In genomic region chr17:13671732-13672131, GRCm38 (mm10) we compare ENCODE assay signal across 17 mouse cellular contexts.
DNase-seq lines count a peak whose midpoint lies in the region; ATAC-seq and TF ChIP-seq lines count a peak whose summit lies in the region.
"Had no signal": no experiment of that assay in that cellular context is flagged by ENCODE, and none has a peak within 500 bp of the region (broad histone marks: within the 10 kb centered on the region; RNA-seq: fewer than 3 reads in every experiment).

No protein-coding gene starts in this region.

- no peak overlapping the region for H3K27ac ChIP-seq in kidney, adult 2 months (ENCODE audit: insufficient read depth, low read depth, low read length)
- H3K27ac ChIP-seq in liver, embryonic 14.5 days, result no peak overlapping the region
- peak overlapping the region; percentile 53; the same call in 1 of the 2 replicates for H3K27ac ChIP-seq in stomach, postnatal 0 days (replicated peaks)
- H3K27ac ChIP-seq: hindbrain, embryonic 14.5 days; neural tube, embryonic 12.5 days had no signal

- ATAC-seq in liver, embryonic 14.5 days (ENCODE audit: insufficient read depth), result peak; percentile 31; the same call in 1 of the 2 replicates
- peak; percentile 69 for ATAC-seq in stomach, postnatal 0 days (ENCODE audit: low FRiP score, low TSS enrichment)
- no peak for ATAC-seq in erythroblast, adult 5-6 weeks (replicated peaks; ENCODE audit: low FRiP score, poor library complexity, severe bottlenecking)
- ATAC-seq in inflammation-experienced regulatory T-cells, adult 6 months, result no peak

- H3K4me2 ChIP-seq in liver, embryonic 14.5 days (ENCODE audit: low read depth), result no peak overlapping the region
- no peak overlapping the region for H3K4me2 ChIP-seq in stomach, postnatal 0 days (replicated peaks; ENCODE audit: low read depth)
- H3K4me2 ChIP-seq: hindbrain, embryonic 14.5 days; neural tube, embryonic 12.5 days had no signal

- no peak for TF ChIP-seq EP300 in liver, embryonic 14.5 days (IDR thresholded peaks at IDR 0.05; ENCODE audit: low read depth)
- TF ChIP-seq EP300 in stomach, postnatal 0 days (optimal IDR thresholded peaks at IDR 0.05), result no peak

- H3K4me3 ChIP-seq in kidney, adult 2 months (ENCODE audit: insufficient read depth, low read depth, low read length), result no peak overlapping the region
- no peak overlapping the region for H3K4me3 ChIP-seq in liver, embryonic 14.5 days (ENCODE audit: insufficient read depth in 1 of 2, low read depth in 2 of 2, low read length in 2 of 2)
- H3K4me3 ChIP-seq in stomach, postnatal 0 days (ENCODE audit: low read depth, low read length), result no peak overlapping the region
- H3K4me3 ChIP-seq: midbrain, embryonic 10.5 days; neural tube, embryonic 12.5 days had no signal

- H3K36me3 ChIP-seq in kidney, adult 2 months (ENCODE audit: control insufficient read depth, insufficient read depth, low read length), result no peaks in the 10 kb centered on the region
- no peaks in the 10 kb centered on the region for H3K36me3 ChIP-seq in liver, embryonic 14.5 days (replicated peaks; ENCODE audit: control insufficient read depth, insufficient read depth, low read depth)
- H3K36me3 ChIP-seq in stomach, postnatal 0 days (ENCODE audit: control insufficient read depth, insufficient read depth, low read length), result no peaks in the 10 kb centered on the region
- H3K36me3 ChIP-seq: midbrain, embryonic 10.5 days; neural tube, embryonic 12.5 days had no signal

- TF ChIP-seq CTCF in kidney, adult 2 months (conservative IDR thresholded peaks at IDR 0.05; ENCODE audit: insufficient read depth, insufficient read length, low read depth, low read length), result no peak
- TF ChIP-seq CTCF in liver, embryonic 14.5 days (IDR thresholded peaks at IDR 0.05; ENCODE audit: low read depth), result no peak
- TF ChIP-seq CTCF in stomach, postnatal 0 days (IDR thresholded peaks at IDR 0.05; ENCODE audit: low read depth), result peak; percentile 25; the same call in 1 of the 2 replicates

- H3K9me3 ChIP-seq in liver, embryonic 14.5 days (ENCODE audit: control insufficient read depth, low read length), result no peaks in the 10 kb centered on the region
- no peaks in the 10 kb centered on the region for H3K9me3 ChIP-seq in stomach, postnatal 0 days (ENCODE audit: control insufficient read depth, low read length)
- H3K9me3 ChIP-seq: midbrain, embryonic 10.5 days; neural tube, embryonic 12.5 days had no signal

- H3K27me3 ChIP-seq in kidney, adult 2 months (replicated peaks; ENCODE audit: control insufficient read depth, insufficient read depth, low read length), result no peaks in the 10 kb centered on the region
- no peaks in the 10 kb centered on the region for H3K27me3 ChIP-seq in liver, embryonic 14.5 days (ENCODE audit: control insufficient read depth, insufficient read depth, low read length)
- no peaks in the 10 kb centered on the region for H3K27me3 ChIP-seq in stomach, postnatal 0 days (ENCODE audit: control insufficient read depth, insufficient read depth, low read length)
- H3K27me3 ChIP-seq: neural tube, embryonic 12.5 days had no signal

- peaks cover 12% of the 10 kb centered on the region; the same call in 1 of the 2 replicates for H3K4me1 ChIP-seq in kidney, adult 2 months (ENCODE audit: control insufficient read depth, insufficient read depth, low read length)
- peaks cover 0 to 5% of the 10 kb centered on the region in 2 experiments; a peak in 2 of 4 replicates for H3K4me1 ChIP-seq in liver, embryonic 14.5 days (replicated peaks; ENCODE audit: control insufficient read depth in 2 of 2, insufficient read depth in 2 of 2, low read length in 1 of 2)
- peaks cover 8% of the 10 kb centered on the region for H3K4me1 ChIP-seq in stomach, postnatal 0 days (replicated peaks; ENCODE audit: control insufficient read depth, insufficient read depth)

- no peak overlapping the region for H3K9ac ChIP-seq in liver, embryonic 14.5 days (replicated peaks)
- no peak overlapping the region for H3K9ac ChIP-seq in stomach, postnatal 0 days (ENCODE audit: low read length)
- H3K9ac ChIP-seq: hindbrain, embryonic 14.5 days; neural tube, embryonic 12.5 days had no signal

- WGBS in kidney, adult 2 months, result 66% methylated on average over 4 of the region's 4 CpGs
- 59% methylated on average over 4 of the region's 4 CpGs for WGBS in liver, embryonic 14.5 days (ENCODE audit: insufficient replicate concordance)
- 74% methylated on average over 4 of the region's 4 CpGs for WGBS in stomach, postnatal 0 days

- DNase-seq in kidney, adult 2 months, result peak; percentile 77
- no peak for DNase-seq in kidney, postnatal 10 days
- peak; percentile 78 for DNase-seq in retina, postnatal 1 day
- no peak for DNase-seq in retina, embryonic 14.5 days (ENCODE audit: low spot score)
- no peak for DNase-seq in liver, embryonic 14.5 days (ENCODE audit: low read depth in 3 of 3, low spot score in 3 of 3)
- DNase-seq in stomach, postnatal 0 days (ENCODE audit: low spot score), result peak; percentile 74
- DNase-seq: cerebellum, adult 9-11 months; kidney, adult 8-10 months; lung, adult 18-20 months; lung, postnatal 4 days; right cerebral cortex, postnatal 25 days; thymus, postnatal 36 days had no signal

- no peak for TF ChIP-seq POLR2A in kidney, adult 2 months (IDR thresholded peaks at IDR 0.05; ENCODE audit: low read depth, low read length)

Comparison
In these comparisons a context has a peak if more than half of its experiments do, and no peak if none do; other contexts are left out.
1. DNase-seq: peak in kidney, adult 2 months (single experiment), retina, postnatal 1 day (single experiment) and stomach, postnatal 0 days (single experiment); none in kidney, postnatal 10 days (single experiment), retina, embryonic 14.5 days (single experiment) and liver, embryonic 14.5 days (0 of 3).
2. ATAC-seq: peak in liver, embryonic 14.5 days (single experiment) and stomach, postnatal 0 days (single experiment); none in erythroblast, adult 5-6 weeks (single experiment) and inflammation-experienced regulatory T-cells, adult 6 months (single experiment).